ENCODE assay signal across 9 mouse cellular contexts in the genomic region with DNA sequence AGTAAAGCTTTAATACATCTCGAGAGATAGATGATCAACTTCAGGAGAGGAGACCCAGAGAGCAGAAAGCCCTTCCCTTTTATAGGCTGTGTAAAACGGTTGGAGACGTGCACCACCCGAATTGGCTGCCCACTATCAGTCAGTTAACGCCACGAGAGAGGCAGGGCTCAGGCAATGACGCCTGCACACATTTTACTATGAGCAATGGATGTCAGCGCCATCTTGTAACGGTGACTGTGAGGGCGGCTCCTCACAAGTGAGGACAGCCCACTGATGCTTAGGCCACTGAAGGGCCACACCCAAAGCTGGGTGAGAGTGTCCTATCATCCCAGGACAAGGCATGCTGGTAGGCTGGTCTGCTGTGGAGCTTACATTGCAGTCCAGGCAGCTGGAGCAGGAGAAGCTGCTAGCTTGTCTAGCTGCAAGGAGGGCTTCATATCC. TPM values are rescaled to one million over a fixed set of nuclear protein-coding genes. Genes with fewer than 3 reads are reported as not detected.
A peak's percentile ranks its signal among the peaks of the same experiment; 100 is the strongest.
DNase-seq lines count a peak whose midpoint lies in the region; ATAC-seq and TF ChIP-seq lines count a peak whose summit lies in the region.
"Had no signal": no experiment of that assay in that cellular context is flagged by ENCODE, and none has a peak within 500 bp of the region (broad histone marks: within the 10 kb centered on the region; RNA-seq: fewer than 3 reads in every experiment).

No protein-coding gene starts in this region.

- H3K36me3 ChIP-seq in forebrain, embryonic 15.5 days: no peaks in the 10 kb centered on the region
- H3K36me3 ChIP-seq in forebrain, postnatal 0 days (ENCODE audit: insufficient read depth): no peaks in the 10 kb centered on the region
- no peaks in the 10 kb centered on the region for H3K36me3 ChIP-seq in midbrain, embryonic 15.5 days (replicated peaks)
- no peaks in the 10 kb centered on the region for H3K36me3 ChIP-seq in midbrain, embryonic 13.5 days
- H3K36me3 ChIP-seq in neural tube, embryonic 15.5 days: no peaks in the 10 kb centered on the region
- H3K36me3 ChIP-seq in lung, postnatal 0 days (ENCODE audit: insufficient read depth, low read length): no peaks in the 10 kb centered on the region
- H3K36me3 ChIP-seq: limb, embryonic 15.5 days had no signal

- TF ChIP-seq CTCF in forebrain, postnatal 0 days (IDR thresholded peaks at IDR 0.05; ENCODE audit: low read depth): no peak
- no peak for TF ChIP-seq CTCF in lung, postnatal 0 days (IDR thresholded peaks at IDR 0.05)

- peak; percentile 20; the same call in 1 of the 2 replicates for ATAC-seq in forebrain, embryonic 15.5 days (replicated peaks)
- ATAC-seq in forebrain, postnatal 0 days: no peak; the same call in 1 of the 2 replicates
- ATAC-seq in midbrain, embryonic 15.5 days (replicated peaks): peak; percentile 21; the same call in 1 of the 2 replicates
- no peak; the same call in 1 of the 2 replicates for ATAC-seq in midbrain, embryonic 13.5 days
- ATAC-seq in neural tube, embryonic 15.5 days (ENCODE audit: low FRiP score): peak; percentile 27; the same call in 1 of the 2 replicates
- no peak for ATAC-seq in lung, postnatal 0 days

- DNase-seq in forebrain, postnatal 0 days: no peak
- DNase-seq in liver: peak; percentile 24
- no peak for DNase-seq in layer of hippocampus, postnatal 14 days (ENCODE audit: low spot score in 2 of 2)
- DNase-seq in lung, postnatal 0 days (ENCODE audit: low spot score): no peak

- TF ChIP-seq EP300 in lung, postnatal 0 days (IDR thresholded peaks at IDR 0.05): no peak

- H3K4me2 ChIP-seq in forebrain, embryonic 15.5 days (replicated peaks): no peak overlapping the region
- H3K4me2 ChIP-seq in forebrain, postnatal 0 days (ENCODE audit: low read depth): no peak overlapping the region
- H3K4me2 ChIP-seq in midbrain, embryonic 15.5 days: no peak overlapping the region
- H3K4me2 ChIP-seq in midbrain, embryonic 13.5 days (replicated peaks): no peak overlapping the region
- H3K4me2 ChIP-seq in neural tube, embryonic 15.5 days: no peak overlapping the region
- H3K4me2 ChIP-seq in lung, postnatal 0 days (replicated peaks; ENCODE audit: low read depth, low read length): no peak overlapping the region

- H3K27ac ChIP-seq in forebrain, embryonic 15.5 days (replicated peaks): no peak overlapping the region
- no peak overlapping the region for H3K27ac ChIP-seq in forebrain, postnatal 0 days (ENCODE audit: low read depth, low read length)
- no peak overlapping the region for H3K27ac ChIP-seq in midbrain, embryonic 15.5 days
- no peak overlapping the region for H3K27ac ChIP-seq in midbrain, embryonic 13.5 days
- no peak overlapping the region for H3K27ac ChIP-seq in neural tube, embryonic 15.5 days (replicated peaks)
- no peak overlapping the region for H3K27ac ChIP-seq in lung, postnatal 0 days (ENCODE audit: low read length)
- H3K27ac ChIP-seq: limb, embryonic 15.5 days had no signal

- H3K4me3 ChIP-seq in forebrain, embryonic 15.5 days: no peak overlapping the region
- no peak overlapping the region for H3K4me3 ChIP-seq in forebrain, postnatal 0 days (ENCODE audit: low read depth, low read length)
- H3K4me3 ChIP-seq in midbrain, embryonic 15.5 days: no peak overlapping the region
- H3K4me3 ChIP-seq in midbrain, embryonic 13.5 days (replicated peaks): no peak overlapping the region
- H3K4me3 ChIP-seq in neural tube, embryonic 15.5 days (replicated peaks): no peak overlapping the region
- H3K4me3 ChIP-seq in lung, postnatal 0 days (ENCODE audit: low read depth, low read length): no peak overlapping the region
- H3K4me3 ChIP-seq: limb, embryonic 15.5 days had no signal

- H3K4me1 ChIP-seq in forebrain, embryonic 15.5 days: peaks cover 13% of the 10 kb centered on the region
- H3K4me1 ChIP-seq in forebrain, postnatal 0 days (ENCODE audit: insufficient read depth): no peaks in the 10 kb centered on the region
- H3K4me1 ChIP-seq in midbrain, embryonic 15.5 days: peaks cover 9% of the 10 kb centered on the region; the same call in 1 of the 2 replicates
- H3K4me1 ChIP-seq in midbrain, embryonic 13.5 days (replicated peaks): peaks cover 31% of the 10 kb centered on the region
- peaks cover 5% of the 10 kb centered on the region for H3K4me1 ChIP-seq in neural tube, embryonic 15.5 days
- H3K4me1 ChIP-seq in lung, postnatal 0 days (ENCODE audit: insufficient read depth, low read depth, low read length): no peaks in the 10 kb centered on the region

- H3K9me3 ChIP-seq in forebrain, embryonic 15.5 days: no peaks in the 10 kb centered on the region
- no peaks in the 10 kb centered on the region for H3K9me3 ChIP-seq in forebrain, postnatal 0 days (ENCODE audit: low read length)
- no peaks in the 10 kb centered on the region for H3K9me3 ChIP-seq in midbrain, embryonic 15.5 days
- peaks cover 5% of the 10 kb centered on the region; the same call in 1 of the 2 replicates for H3K9me3 ChIP-seq in midbrain, embryonic 13.5 days
- no peaks in the 10 kb centered on the region for H3K9me3 ChIP-seq in neural tube, embryonic 15.5 days (replicated peaks)
- H3K9me3 ChIP-seq in lung, postnatal 0 days (ENCODE audit: low read length): no peaks in the 10 kb centered on the region
- H3K9me3 ChIP-seq: limb, embryonic 15.5 days had no signal

- H3K9ac ChIP-seq in forebrain, embryonic 15.5 days (replicated peaks): no peak overlapping the region
- no peak overlapping the region for H3K9ac ChIP-seq in forebrain, postnatal 0 days
- H3K9ac ChIP-seq in midbrain, embryonic 15.5 days: no peak overlapping the region
- H3K9ac ChIP-seq in midbrain, embryonic 13.5 days (replicated peaks): no peak overlapping the region
- H3K9ac ChIP-seq in neural tube, embryonic 15.5 days (replicated peaks): no peak overlapping the region
- H3K9ac ChIP-seq in lung, postnatal 0 days (replicated peaks; ENCODE audit: low read depth): no peak overlapping the region
- H3K9ac ChIP-seq: limb, embryonic 15.5 days had no signal

- H3K27me3 ChIP-seq in forebrain, embryonic 15.5 days: peaks cover 33% of the 10 kb centered on the region
- peaks cover 31% of the 10 kb centered on the region for H3K27me3 ChIP-seq in forebrain, postnatal 0 days (ENCODE audit: insufficient read depth, low read length)
- peaks cover 36% of the 10 kb centered on the region for H3K27me3 ChIP-seq in midbrain, embryonic 15.5 days (replicated peaks)
- peaks cover 43% of the 10 kb centered on the region for H3K27me3 ChIP-seq in midbrain, embryonic 13.5 days
- peaks cover 36% of the 10 kb centered on the region for H3K27me3 ChIP-seq in neural tube, embryonic 15.5 days (replicated peaks)
- no peaks in the 10 kb centered on the region for H3K27me3 ChIP-seq in lung, postnatal 0 days (replicated peaks; ENCODE audit: insufficient read depth, low read length)

- WGBS in forebrain, embryonic 15.5 days: 73% methylated on average over 10 of the region's 10 CpGs
- 82% methylated on average over 10 of the region's 10 CpGs for WGBS in forebrain, postnatal 0 days
- WGBS in midbrain, embryonic 15.5 days: 77% methylated on average over 10 of the region's 10 CpGs
- 81% methylated on average over 10 of the region's 10 CpGs for WGBS in midbrain, embryonic 13.5 days
- 52% methylated on average over 10 of the region's 10 CpGs for WGBS in neural tube, embryonic 15.5 days
- WGBS in lung, postnatal 0 days: 62% methylated on average over 10 of the region's 10 CpGs

RNA-seq across cellular contexts. Expression of a gene that starts 41.5 kb away (rescaled TPM):
- 10.5 and 12.4 TPM in 2 replicates for polyA plus RNA-seq in forebrain, embryonic 15.5 days (2015; fragmentation: Nextera tagmentation; extraction: Ambion mirVana)
- 10.6 TPM in 2 replicates for total RNA-seq in forebrain, postnatal 0 days (2014; rRNA removed)
- 15.8 and 21.0 TPM in 2 replicates for polyA plus RNA-seq in forebrain, postnatal 0 days (2015; fragmentation: Nextera tagmentation; extraction: Ambion mirVana)
- 12.5 and 15.6 TPM in 2 replicates for polyA plus RNA-seq in midbrain, embryonic 15.5 days (2015; fragmentation: Nextera tagmentation; extraction: Ambion mirVana)
- polyA plus RNA-seq in midbrain, embryonic 13.5 days (2015; fragmentation: Nextera tagmentation; extraction: Ambion mirVana): 23.9 and 24.1 TPM in 2 replicates
- polyA plus RNA-seq in neural tube, embryonic 15.5 days (2015; fragmentation: Nextera tagmentation; extraction: Ambion mirVana): 13.3 and 13.5 TPM in 2 replicates
- 10 to 100 TPM; 25.5 to 26.8 TPM for total RNA-seq in layer of hippocampus, postnatal 14 days (2021)
- 8.7 and 9.2 TPM in 2 replicates for polyA plus RNA-seq in lung, postnatal 0 days (2015; fragmentation: Nextera tagmentation; extraction: Ambion mirVana)

Comparison
In these comparisons a context has a peak if more than half of its experiments do, and no peak if none do; other contexts are left out.
1. ATAC-seq: peak in forebrain, embryonic 15.5 days (single experiment), midbrain, embryonic 15.5 days (single experiment) and neural tube, embryonic 15.5 days (single experiment); none in forebrain, postnatal 0 days (single experiment), midbrain, embryonic 13.5 days (single experiment) and lung, postnatal 0 days (single experiment).